Mouse (Mus musculus) G1E (cell line): ENCODE measurements around the gene Tulp1. TPM values are rescaled to one million over a fixed set of nuclear protein-coding genes. Genes with fewer than 3 reads are reported as not detected.
A peak's percentile ranks its signal among the peaks of the same experiment; 100 is the strongest.

ENCODE experiments used
- ATAC-seq: 2 replicates; pipeline ENCODE4 v1.8.0; 2016; ENCODE audit warnings: mild to moderate bottlenecking; ENCODE audit not compliant: insufficient number of reproducible peaks, poor library complexity, low FRiP score, severe bottlenecking; ENCODE audit errors: extremely low read depth
- DNase-seq: peaks from one replicate; pipeline ENCODE4 v3.0.0; 2012; ENCODE audit warnings: low spot score
- H3K27me3 ChIP-seq: 2 replicates; pipeline ENCODE4 v1.6.1; 2012; ENCODE audit warnings: mild to moderate bottlenecking, low read length, inconsistent platforms; ENCODE audit not compliant: insufficient read depth
- H3K36me3 ChIP-seq: replicated peaks from 2 replicates; pipeline ENCODE3; 2012; ENCODE audit warnings: mild to moderate bottlenecking, inconsistent platforms
- H3K4me1 ChIP-seq: 2 replicates; pipeline ENCODE4 v1.6.1; 2012; ENCODE audit warnings: low read depth, low read length, inconsistent platforms, mixed read lengths; ENCODE audit not compliant: insufficient read depth
- H3K4me3 ChIP-seq: 2 replicates; pipeline ENCODE4 v1.5.1; 2012; ENCODE audit warnings: low read depth, mild to moderate bottlenecking, inconsistent platforms, low read length, moderate library complexity, mixed read lengths
- H3K9me3 ChIP-seq: replicated peaks from 2 replicates; pipeline ENCODE4 v1.6.1; 2012; ENCODE audit warnings: inconsistent platforms
- CTCF ChIP-seq: IDR thresholded peaks from 2 replicates; pipeline ENCODE4 v1.5.1; 2012; ENCODE audit warnings: low read depth, low read length, inconsistent platforms, mixed read lengths
- GATA1 ChIP-seq: IDR thresholded peaks from 2 replicates; pipeline ENCODE4 v1.6.1; 2012; ENCODE audit warnings: borderline replicate concordance, low read length, inconsistent platforms, mixed read lengths
- GATA2 ChIP-seq: IDR thresholded peaks from 2 replicates; pipeline ENCODE4 v1.6.1; 2012; ENCODE audit warnings: low read depth, low read length, inconsistent platforms, borderline replicate concordance
- POLR2AphosphoS5 ChIP-seq: IDR thresholded peaks from 2 replicates; pipeline ENCODE4 v1.6.1; 2012; ENCODE audit warnings: low read depth, low read length, inconsistent platforms; ENCODE audit not compliant: insufficient replicate concordance
- TAL1 ChIP-seq: conservative IDR thresholded peaks from 2 replicates; pipeline ENCODE4 v1.6.1; 2012; ENCODE audit warnings: low read depth, low read length, inconsistent platforms, mixed read lengths
- polyA plus RNA-seq: library from polyadenylated mRNA; stranded (reverse); fragments of >175 nt; gene quantifications from 2 replicates; pipeline ENCODE4 v1.2.3, GENCODE M21; 2012
- total RNA-seq, 2 experiments: library from RNA; stranded (forward) in 1 of 2; stranded (reverse) in 1 of 2; fragments of 200-1000 nt in 1 of 2; fragments of >200 nt in 1 of 2; fragmentation: Nextera tagmentation in 1 of 2; gene quantifications; 2 replicates each; pipeline ENCODE4 v1.2.3; 2014 to 2017

Gene Tulp1
- total and polyA plus RNA-seq, 3 experiments = 0.16 TPM; not detected in 2

- TF ChIP-seq POLR2AphosphoS5 = no peak
- no peak for TF ChIP-seq GATA1
- TF ChIP-seq TAL1 = no peak
- TF ChIP-seq CTCF = no peak
- TF ChIP-seq GATA2 = no peak
- DNase-seq (no peak), ATAC-seq (no peak)
- Histone ChIP-seq H3K27me3 (no peaks in the 10 kb centered on the region), H3K4me1 (peaks cover 7% of the 10 kb centered on the region), H3K4me3 (no peak overlapping the region), H3K36me3 (peaks cover 68% of the 10 kb centered on the region), H3K9me3 (no peaks in the 10 kb centered on the region)
Observed at GRCm38 (mm10) chr17:28404301-28404700, 39.3 kb upstream of the Tulp1 start.

- TF ChIP-seq TAL1 (no peak), GATA2 (no peak), POLR2AphosphoS5 (no peak), CTCF (no peak), GATA1 (no peak)
- Histone ChIP-seq H3K4me1 (peaks cover 2% of the 10 kb centered on the region; the same call in 1 of the 2 replicates), H3K4me3 (no peak overlapping the region), H3K27me3 (peaks cover 10% of the 10 kb centered on the region), H3K9me3 (no peaks in the 10 kb centered on the region), H3K36me3 (peaks cover 17% of the 10 kb centered on the region)
- DNase-seq (no peak), ATAC-seq (no peak)
Observed at GRCm38 (mm10) chr17:28394994-28395393, 30.0 kb upstream of the Tulp1 start.

GRCm38 (mm10) chr17:28394051-28394765, 29.2 kb upstream of the Tulp1 start:
- no peak for ATAC-seq
- Histone ChIP-seq H3K27me3 (peaks cover 12% of the 10 kb centered on the region), H3K9me3 (no peaks in the 10 kb centered on the region), H3K4me3 (no peak overlapping the region), H3K36me3 (peaks cover 9% of the 10 kb centered on the region), H3K4me1 (peaks cover 2% of the 10 kb centered on the region; the same call in 1 of the 2 replicates)
- DNase-seq = no peak
- TF ChIP-seq GATA1 (no peak), GATA2 (no peak), POLR2AphosphoS5 (no peak)

GRCm38 (mm10) chr17:28391568-28392432, 26.8 kb upstream of the Tulp1 start:
- TF ChIP-seq TAL1 (no peak), CTCF (no peak), GATA1 (no peak), GATA2 (no peak), POLR2AphosphoS5 (no peak)
- Histone ChIP-seq H3K4me1 (peaks cover 2% of the 10 kb centered on the region; the same call in 1 of the 2 replicates), H3K27me3 (peaks cover 24% of the 10 kb centered on the region), H3K36me3 (peaks cover 2% of the 10 kb centered on the region), H3K9me3 (no peaks in the 10 kb centered on the region), H3K4me3 (no peak overlapping the region)
- no peak for ATAC-seq
- DNase-seq = no peak

- Histone ChIP-seq H3K27me3 (peaks cover 28% of the 10 kb centered on the region), H3K9me3 (no peaks in the 10 kb centered on the region), H3K36me3 (no peaks in the 10 kb centered on the region), H3K4me1 (peaks cover 2% of the 10 kb centered on the region; the same call in 1 of the 2 replicates), H3K4me3 (no peak overlapping the region)
- TF ChIP-seq GATA2 (no peak), POLR2AphosphoS5 (no peak), TAL1 (no peak), GATA1 (no peak), CTCF (no peak)
- ATAC-seq (no peak), DNase-seq (no peak)
Observed at GRCm38 (mm10) chr17:28388534-28388933, 23.5 kb upstream of the Tulp1 start.

- Histone ChIP-seq H3K4me3 (no peak overlapping the region), H3K36me3 (no peaks in the 10 kb centered on the region), H3K9me3 (no peaks in the 10 kb centered on the region), H3K4me1 (no peaks in the 10 kb centered on the region), H3K27me3 (peaks cover 32% of the 10 kb centered on the region)
- no peak for ATAC-seq
- no peak for DNase-seq
- peak; percentile 61; the same call in 1 of the 2 replicates for TF ChIP-seq CTCF
- no peak for TF ChIP-seq TAL1
Observed at GRCm38 (mm10) chr17:28386150-28386905, 21.3 kb upstream of the Tulp1 start.
